Mouse (Mus musculus): ENCODE results near the gene Mrpl20. TPM values are rescaled to one million over a fixed set of nuclear protein-coding genes. Genes with fewer than 3 reads are reported as not detected.

The Mrpl20 gene
- total and polyA plus RNA-seq, 3 experiments: 17.9 to 97.2 (median 85.3) TPM

DNA sequence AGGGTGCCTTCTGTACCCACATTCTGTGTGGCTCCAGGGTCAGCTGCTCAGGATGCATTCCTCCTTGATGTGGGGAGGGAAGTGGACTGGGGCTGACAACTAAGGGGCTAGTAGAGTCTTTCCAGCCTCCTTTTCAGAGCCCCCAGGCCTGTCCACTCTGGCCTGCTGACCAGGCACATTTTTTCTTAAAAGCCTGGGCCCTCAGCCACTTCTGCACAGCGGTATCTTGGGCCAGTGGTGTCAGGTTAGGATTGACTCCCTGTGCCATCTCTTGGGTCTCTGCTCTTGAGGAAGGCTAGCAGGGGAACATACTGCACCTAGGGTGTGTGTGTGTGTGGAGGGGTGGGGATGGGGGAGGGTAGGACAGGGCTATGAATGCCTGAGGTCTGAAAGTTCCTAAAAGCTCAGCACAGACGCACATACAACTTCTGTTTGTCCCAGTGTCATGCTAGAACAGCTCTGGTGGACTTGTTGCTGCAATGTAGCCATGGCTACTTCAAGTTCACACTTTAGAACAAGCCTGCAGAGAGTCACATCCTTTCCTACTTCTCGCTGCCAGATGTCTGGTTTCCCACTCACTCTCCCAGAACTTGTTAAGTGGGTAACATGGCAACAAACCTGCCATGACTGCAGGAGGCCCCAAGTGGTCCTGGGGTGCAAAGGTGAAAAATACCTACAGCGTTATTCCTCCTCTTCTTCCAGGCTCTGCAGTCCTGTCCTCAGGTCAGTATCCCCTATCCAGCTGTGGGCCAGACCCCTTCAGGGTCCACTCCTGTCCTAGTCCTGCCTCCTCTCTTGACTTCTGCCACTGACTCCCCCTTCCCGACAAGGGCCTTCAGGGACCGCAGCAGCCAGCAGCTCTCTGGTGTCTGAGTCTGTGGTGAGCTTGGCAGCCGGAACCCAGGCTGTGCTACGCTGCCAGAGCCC, 37.7 kb downstream of the Mrpl20 start:
- DNase-seq (ENCODE audit: low spot score): no peak
- H3K4me1 ChIP-seq (ENCODE audit: insufficient read depth, low read depth, low read length): peaks cover 27% of the 10 kb centered on the region
- peaks cover 33% of the 10 kb centered on the region for H3K27me3 ChIP-seq (ENCODE audit: insufficient read depth, low read length)
- no peak for TF ChIP-seq GATA1 (IDR thresholded peaks at IDR 0.05; ENCODE audit: borderline replicate concordance, low read length)
- TF ChIP-seq TAL1 (conservative IDR thresholded peaks at IDR 0.05; ENCODE audit: low read depth, low read length): no peak
- no peak for TF ChIP-seq POLR2AphosphoS5 (IDR thresholded peaks at IDR 0.05; ENCODE audit: insufficient replicate concordance, low read depth, low read length)
- TF ChIP-seq GATA2 (IDR thresholded peaks at IDR 0.05; ENCODE audit: borderline replicate concordance, low read depth, low read length): no peak
- TF ChIP-seq CTCF (IDR thresholded peaks at IDR 0.05; ENCODE audit: low read depth, low read length): no peak
- H3K4me3 ChIP-seq (ENCODE audit: low read depth, low read length): peak overlapping the region; percentile 68
- H3K36me3 ChIP-seq (replicated peaks): peaks cover 2% of the 10 kb centered on the region
- peaks cover 5% of the 10 kb centered on the region; the same call in 1 of the 2 replicates for H3K9me3 ChIP-seq (replicated peaks)
- ATAC-seq (ENCODE audit: extremely low read depth, insufficient number of reproducible peaks, low FRiP score, poor library complexity, severe bottlenecking): no peak

DNA sequence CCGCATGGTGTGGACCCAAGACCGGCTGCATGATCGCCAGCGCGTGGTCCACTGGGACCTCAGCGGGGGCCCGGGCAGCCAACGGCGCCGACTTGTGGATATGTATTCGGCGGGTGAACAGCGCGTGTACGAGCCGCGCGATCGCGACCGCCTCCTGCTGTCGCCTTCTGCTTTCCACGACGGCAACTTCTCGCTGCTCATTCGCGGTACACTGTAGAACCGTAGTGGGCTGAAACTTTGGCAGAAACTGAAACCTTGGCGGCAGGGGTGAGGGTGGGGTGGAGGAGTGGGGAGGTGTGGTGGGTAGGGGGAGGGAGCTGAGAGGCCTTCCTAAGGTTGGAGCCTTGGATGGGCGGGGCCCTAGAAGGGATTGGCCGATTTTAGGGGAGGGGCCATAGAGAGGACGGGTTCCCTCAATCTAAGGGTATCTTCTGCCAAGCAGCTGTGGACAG, 38.4 kb downstream of the Mrpl20 start:
- Histone ChIP-seq H3K27me3 (ENCODE audit: insufficient read depth, low read length) (peaks cover 33% of the 10 kb centered on the region), H3K9me3 (replicated peaks) (peaks cover 5% of the 10 kb centered on the region; the same call in 1 of the 2 replicates), H3K4me1 (ENCODE audit: insufficient read depth, low read depth, low read length) (peaks cover 27% of the 10 kb centered on the region), H3K36me3 (replicated peaks) (no peaks in the 10 kb centered on the region), H3K4me3 (ENCODE audit: low read depth, low read length) (peak overlapping the region; percentile 68)
- DNase-seq (ENCODE audit: low spot score) (peak; percentile 24), ATAC-seq (ENCODE audit: extremely low read depth, insufficient number of reproducible peaks, low FRiP score, poor library complexity, severe bottlenecking) (peak; percentile 63; the same call in 1 of the 2 replicates)
- TF ChIP-seq GATA2 (IDR thresholded peaks at IDR 0.05; ENCODE audit: borderline replicate concordance, low read depth, low read length) (no peak), TAL1 (conservative IDR thresholded peaks at IDR 0.05; ENCODE audit: low read depth, low read length) (no peak), GATA1 (IDR thresholded peaks at IDR 0.05; ENCODE audit: borderline replicate concordance, low read length) (no peak), CTCF (IDR thresholded peaks at IDR 0.05; ENCODE audit: low read depth, low read length) (no peak), POLR2AphosphoS5 (IDR thresholded peaks at IDR 0.05; ENCODE audit: insufficient replicate concordance, low read depth, low read length) (no peak)

GRCm38 (mm10) chr4:155841651-155842270, 39.1 kb downstream of the Mrpl20 start:
- TF ChIP-seq TAL1 (conservative IDR thresholded peaks at IDR 0.05; ENCODE audit: low read depth, low read length) (no peak), POLR2AphosphoS5 (IDR thresholded peaks at IDR 0.05; ENCODE audit: insufficient replicate concordance, low read depth, low read length) (no peak), CTCF (IDR thresholded peaks at IDR 0.05; ENCODE audit: low read depth, low read length) (no peak), GATA1 (IDR thresholded peaks at IDR 0.05; ENCODE audit: borderline replicate concordance, low read length) (no peak), GATA2 (IDR thresholded peaks at IDR 0.05; ENCODE audit: borderline replicate concordance, low read depth, low read length) (no peak)
- Histone ChIP-seq H3K9me3 (replicated peaks) (peaks cover 5% of the 10 kb centered on the region; the same call in 1 of the 2 replicates), H3K27me3 (ENCODE audit: insufficient read depth, low read length) (peaks cover 33% of the 10 kb centered on the region), H3K4me1 (ENCODE audit: insufficient read depth, low read depth, low read length) (peaks cover 31% of the 10 kb centered on the region), H3K4me3 (ENCODE audit: low read depth, low read length) (no peak overlapping the region; the same call in 1 of the 2 replicates), H3K36me3 (replicated peaks) (no peaks in the 10 kb centered on the region)
- no peak for DNase-seq (ENCODE audit: low spot score)
- ATAC-seq (ENCODE audit: extremely low read depth, insufficient number of reproducible peaks, low FRiP score, poor library complexity, severe bottlenecking): no peak

- no peak overlapping the region for H3K4me3 ChIP-seq (ENCODE audit: low read depth, low read length)
- peaks cover 33% of the 10 kb centered on the region for H3K27me3 ChIP-seq (ENCODE audit: insufficient read depth, low read length)
- no peaks in the 10 kb centered on the region for H3K36me3 ChIP-seq (replicated peaks)
- H3K4me1 ChIP-seq (ENCODE audit: insufficient read depth, low read depth, low read length): peaks cover 42% of the 10 kb centered on the region
- DNase-seq (ENCODE audit: low spot score) (no peak), ATAC-seq (ENCODE audit: extremely low read depth, insufficient number of reproducible peaks, low FRiP score, poor library complexity, severe bottlenecking) (no peak)
- peaks cover 5% of the 10 kb centered on the region; the same call in 1 of the 2 replicates for H3K9me3 ChIP-seq (replicated peaks)
- TF ChIP-seq CTCF (IDR thresholded peaks at IDR 0.05; ENCODE audit: low read depth, low read length): no peak
- no peak for TF ChIP-seq POLR2AphosphoS5 (IDR thresholded peaks at IDR 0.05; ENCODE audit: insufficient replicate concordance, low read depth, low read length)
- TF ChIP-seq TAL1 (conservative IDR thresholded peaks at IDR 0.05; ENCODE audit: low read depth, low read length): no peak
- TF ChIP-seq GATA1 (IDR thresholded peaks at IDR 0.05; ENCODE audit: borderline replicate concordance, low read length): no peak
- TF ChIP-seq GATA2 (IDR thresholded peaks at IDR 0.05; ENCODE audit: borderline replicate concordance, low read depth, low read length): no peak
Measured at GRCm38 (mm10) chr4:155843231-155843630, 40.6 kb downstream of the Mrpl20 start.

DNA sequence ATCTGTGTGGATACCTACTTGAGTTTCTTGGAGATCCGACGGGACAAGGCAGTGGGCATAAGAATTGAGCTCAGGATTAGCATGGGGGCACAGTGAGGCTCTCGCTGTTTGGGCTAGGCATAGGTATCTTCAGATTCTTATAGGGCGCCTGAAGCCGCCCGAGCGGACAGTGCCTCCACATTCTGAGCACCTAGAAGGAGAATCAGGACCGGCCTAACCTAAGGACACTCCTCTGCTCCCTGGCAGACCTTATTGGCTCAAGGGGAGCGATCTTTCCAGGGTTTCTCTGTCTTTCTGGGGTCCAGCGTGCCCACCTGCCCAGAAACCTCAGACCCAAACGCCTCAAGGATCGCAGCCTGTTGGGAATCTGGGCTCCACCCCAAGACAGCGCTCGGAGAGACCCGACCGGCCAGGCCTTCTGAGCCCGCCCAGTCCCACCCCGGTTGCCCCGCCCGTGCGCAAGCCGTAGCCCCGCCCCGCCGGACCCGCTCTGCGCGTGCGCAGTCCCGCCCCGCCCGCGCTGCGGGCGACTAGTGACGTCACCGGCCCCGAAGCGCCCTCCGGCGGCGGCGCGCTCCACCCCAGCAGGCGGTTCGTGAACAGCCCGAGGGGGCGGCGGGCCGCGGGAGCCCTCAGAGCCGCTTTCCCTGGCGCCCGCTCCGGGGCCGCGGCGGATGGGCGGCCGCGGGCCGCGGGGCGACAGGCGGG, 44.3 kb downstream of the Mrpl20 start, which contains the start of gene Dvl1:
Gene Dvl1 (plus strand): TSS at position 532 of the 708 bp plus-strand sequence.
- peak; percentile 74 for ATAC-seq (ENCODE audit: extremely low read depth, insufficient number of reproducible peaks, low FRiP score, poor library complexity, severe bottlenecking)
- Histone ChIP-seq H3K4me1 (ENCODE audit: insufficient read depth, low read depth, low read length) (peaks cover 48% of the 10 kb centered on the region), H3K36me3 (replicated peaks) (peaks cover 36% of the 10 kb centered on the region)

More for the DNA sequence above, 44.3 kb downstream of the Mrpl20 start, which contains the start of gene Dvl1:
- DNase-seq (ENCODE audit: low spot score): peak; percentile 90
- Histone ChIP-seq H3K4me3 (ENCODE audit: low read depth, low read length) (peak within 1 kb of the TSS; percentile 91), H3K9me3 (replicated peaks) (no peaks in the 10 kb centered on the region), H3K27me3 (ENCODE audit: insufficient read depth, low read length) (peaks cover 7% of the 10 kb centered on the region)
- TF ChIP-seq GATA2 (IDR thresholded peaks at IDR 0.05; ENCODE audit: borderline replicate concordance, low read depth, low read length): no peak
- TF ChIP-seq CTCF (IDR thresholded peaks at IDR 0.05; ENCODE audit: low read depth, low read length): no peak
- no peak for TF ChIP-seq GATA1 (IDR thresholded peaks at IDR 0.05; ENCODE audit: borderline replicate concordance, low read length)
- TF ChIP-seq TAL1 (conservative IDR thresholded peaks at IDR 0.05; ENCODE audit: low read depth, low read length): no peak
- TF ChIP-seq POLR2AphosphoS5 (IDR thresholded peaks at IDR 0.05; ENCODE audit: insufficient replicate concordance, low read depth, low read length): no peak
